Mouse (Mus musculus) ES-E14 (cell line): ENCODE measurements around the gene Dnajb1. TPM values are rescaled to one million over a fixed set of nuclear protein-coding genes. Genes with fewer than 3 reads are reported as not detected.

Experiments
- DNase-seq: peaks from one replicate; pipeline ENCODE4 v3.0.0-alpha.2; 2013; ENCODE audit warnings: low read depth, low spot score
- H3K27ac ChIP-seq: 2 replicates; pipeline ENCODE4 v1.5.1; 2012; ENCODE audit warnings: low read depth, mild to moderate bottlenecking, low read length, moderate library complexity, mixed read lengths; ENCODE audit not compliant: poor library complexity, insufficient read depth, severe bottlenecking
- H3K36me3 ChIP-seq: 2 replicates; pipeline ENCODE4 v1.6.1; 2012; ENCODE audit warnings: mild to moderate bottlenecking, low read length, moderate library complexity, mixed read lengths; ENCODE audit not compliant: control insufficient read depth, poor library complexity, insufficient read depth, severe bottlenecking
- H3K4me1 ChIP-seq, 2 experiments: fragments of 150-350 bp in 1 of 2; sonication (generic) in 1 of 2; 2 replicates each; pipeline ENCODE4 v1.6.1; 2012; ENCODE audit warnings: low read length in 2 of 2, mild to moderate bottlenecking in 1 of 2, mixed read lengths in 1 of 2; ENCODE audit not compliant: control insufficient read depth in 2 of 2, insufficient read depth in 2 of 2, poor library complexity in 1 of 2
- H3K4me3 ChIP-seq, 2 experiments: fragments of 150-350 bp in 1 of 2; sonication (generic) in 1 of 2; 2 replicates each; pipeline ENCODE4 v1.5.1; 2012; ENCODE audit warnings: low read length in 2 of 2, low read depth in 1 of 2, mild to moderate bottlenecking in 1 of 2, mixed read lengths in 1 of 2; ENCODE audit not compliant: insufficient read depth in 1 of 2, poor library complexity in 1 of 2, severe bottlenecking in 1 of 2
- H3K9ac ChIP-seq: 2 replicates; pipeline ENCODE4 v1.6.1; 2012; ENCODE audit warnings: low read depth, mild to moderate bottlenecking, low read length, mixed read lengths; ENCODE audit not compliant: poor library complexity, insufficient read depth, severe bottlenecking
- H3K9me3 ChIP-seq: fragments of 150-350 bp; sonication (generic); 2 replicates; pipeline ENCODE4 v1.6.1; 2012; ENCODE audit warnings: low read depth, mild to moderate bottlenecking, low read length; ENCODE audit not compliant: control insufficient read depth, insufficient read depth
- CHD2 ChIP-seq: IDR thresholded peaks from 2 replicates; pipeline ENCODE4 v1.6.1; 2014; ENCODE audit warnings: mild to moderate bottlenecking, low read depth, low read length, inconsistent platforms
- HCFC1 ChIP-seq: IDR thresholded peaks from 2 replicates; pipeline ENCODE4 v1.6.1; 2012; ENCODE audit warnings: low read length, inconsistent platforms, borderline replicate concordance; ENCODE audit not compliant: insufficient read depth
- MAFK ChIP-seq: IDR thresholded peaks from 2 replicates; pipeline ENCODE4 v1.6.1; 2014; ENCODE audit warnings: mild to moderate bottlenecking, low read depth, low read length, inconsistent platforms; ENCODE audit not compliant: insufficient read depth
- ZC3H11A ChIP-seq: IDR thresholded peaks from 2 replicates; pipeline ENCODE4 v1.6.1; 2012; ENCODE audit warnings: low read depth, mild to moderate bottlenecking, inconsistent platforms, low read length, borderline replicate concordance
- ZNF384 ChIP-seq: IDR thresholded peaks from 2 replicates; pipeline ENCODE4 v1.6.1; 2012; ENCODE audit warnings: low read depth, low read length, inconsistent platforms
- in situ Hi-C, 2 experiments: fragments of 600-800 bp; cut with MboI; formaldehyde crosslinking; loops; one replicate each; pipeline ENCODE4 v1.15.1; 2025; ENCODE audit warnings: low sequenced_read_pairs in 2 of 2, inconsistent platforms in 1 of 2; ENCODE audit not compliant: unreplicated experiment in 2 of 2
- total RNA-seq: library from RNA; depleted of rRNA; stranded (reverse); fragments of 300-350 nt; gene quantifications from 2 replicates; pipeline ENCODE4 v1.2.3, GENCODE M21; 2012

The Dnajb1 gene
- total RNA-seq, 1 experiment: 30.1 TPM

DNA sequence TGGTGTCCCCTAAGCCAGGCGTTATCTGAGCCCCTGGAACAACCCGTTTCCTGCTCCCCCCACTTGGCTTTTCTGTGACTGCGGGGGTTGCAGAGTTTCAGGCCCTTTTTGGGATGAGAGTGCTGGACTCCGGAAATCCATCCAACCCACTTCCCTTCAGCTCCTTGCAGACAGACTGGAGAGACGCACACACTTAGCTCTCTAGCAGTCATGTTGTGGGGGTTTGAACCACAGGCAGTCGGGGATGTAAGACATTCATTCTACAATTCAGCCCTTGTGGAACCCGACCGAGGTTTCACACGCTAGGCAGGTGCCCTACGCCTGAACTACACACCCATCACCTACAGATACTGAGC, 45.6 kb downstream of the Dnajb1 start:
- Histone ChIP-seq H3K36me3 (peaks cover 2% of the 10 kb centered on the region; the same call in 1 of the 2 replicates), H3K4me1 (peaks cover 4 to 10% of the 10 kb centered on the region in 2 experiments; a peak in 3 of 4 replicates), H3K9ac (peak overlapping the region; percentile 91; the same call in 1 of the 2 replicates), H3K27ac (peak overlapping the region; percentile 77; the same call in 1 of the 2 replicates), H3K9me3 (no peaks in the 10 kb centered on the region), H3K4me3 (peak overlapping the region; percentile 82 to 93)
- in situ Hi-C loops: no loop called here
- TF ChIP-seq CHD2: no peak
- no peak for TF ChIP-seq ZNF384
- TF ChIP-seq ZC3H11A: no peak
- no peak for TF ChIP-seq HCFC1
- TF ChIP-seq MAFK: no peak
- DNase-seq: no peak

- TF ChIP-seq ZNF384: no peak
- TF ChIP-seq MAFK: no peak
- Histone ChIP-seq H3K27ac (no peak overlapping the region), H3K9me3 (no peaks in the 10 kb centered on the region), H3K36me3 (peaks cover 2% of the 10 kb centered on the region; the same call in 1 of the 2 replicates), H3K4me1 (peaks cover 4 to 10% of the 10 kb centered on the region in 2 experiments; a peak in 3 of 4 replicates), H3K9ac (no peak overlapping the region), H3K4me3 (no peak overlapping the region)
- DNase-seq: no peak
- in situ Hi-C loops: no loop called here
Measured at GRCm38 (mm10) chr8:83654725-83655124, 46.7 kb downstream of the Dnajb1 start.

DNA sequence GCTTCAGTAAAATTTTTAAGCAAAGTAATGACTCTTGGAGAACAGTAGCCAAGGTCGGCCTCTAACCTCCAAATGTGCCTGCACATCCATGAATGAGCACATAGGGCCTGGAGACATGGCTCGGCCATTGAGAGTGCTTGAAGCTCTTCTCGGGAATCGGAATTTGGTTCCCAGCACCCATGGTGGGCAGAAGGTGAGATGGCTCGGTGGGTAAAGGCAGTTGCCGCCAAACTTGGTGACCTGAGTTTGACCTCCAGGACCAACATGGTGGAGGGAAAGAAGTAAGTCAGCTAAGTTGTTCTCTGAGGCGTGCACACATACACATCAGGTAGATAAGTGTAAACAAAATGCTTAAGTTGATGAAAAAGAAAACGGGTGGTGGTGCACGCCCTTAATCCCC, 48.0 kb downstream of the Dnajb1 start:
- Histone ChIP-seq H3K4me3 (no peak overlapping the region), H3K36me3 (peaks cover 2% of the 10 kb centered on the region; the same call in 1 of the 2 replicates), H3K27ac (no peak overlapping the region; the same call in 1 of the 2 replicates), H3K4me1 (peaks cover 4 to 17% of the 10 kb centered on the region in 2 experiments; a peak in 3 of 4 replicates), H3K9me3 (no peaks in the 10 kb centered on the region), H3K9ac (no peak overlapping the region)
- TF ChIP-seq ZC3H11A: no peak
- no peak for TF ChIP-seq CHD2
- no peak for TF ChIP-seq MAFK
- no peak for TF ChIP-seq HCFC1
- TF ChIP-seq ZNF384: no peak
- in situ Hi-C loops: no loop called here
- DNase-seq: no peak

DNA sequence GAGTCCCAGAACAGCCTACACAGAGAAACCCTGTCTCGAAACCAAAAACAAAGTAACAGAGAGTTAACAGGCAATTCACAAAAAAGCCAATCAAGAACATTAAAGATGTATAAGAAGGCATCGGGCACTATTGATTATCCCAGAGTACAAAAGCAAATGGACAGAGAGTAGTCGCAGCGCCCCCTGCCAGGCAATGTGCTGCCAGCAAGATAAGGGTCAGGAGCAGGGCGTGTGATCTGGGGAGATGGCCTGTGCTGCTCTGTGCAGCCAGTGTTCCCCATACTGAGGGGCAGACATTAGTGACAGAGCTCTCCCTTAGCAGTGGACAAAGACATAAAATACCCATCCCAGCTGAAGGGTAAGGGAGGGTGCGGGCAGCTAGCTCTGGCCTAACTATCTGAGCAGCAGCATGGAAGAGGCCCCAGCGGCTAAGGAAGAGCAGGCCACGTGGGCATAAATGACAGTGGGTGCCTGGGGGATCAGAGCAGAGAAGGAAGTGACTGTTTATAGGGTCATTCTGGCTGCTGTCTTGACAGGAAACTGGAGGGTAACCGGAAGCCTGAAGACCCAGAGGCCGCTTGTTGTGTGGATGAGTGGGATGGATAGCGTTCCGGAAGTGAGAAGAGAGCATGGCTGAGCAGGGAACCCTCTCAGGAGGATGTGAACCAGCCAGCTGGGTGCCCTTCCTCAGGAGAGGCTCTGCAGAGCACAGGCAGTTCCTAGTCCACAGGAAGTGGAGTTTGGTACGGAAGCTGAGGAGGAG, 48.7 kb downstream of the Dnajb1 start:
- TF ChIP-seq ZC3H11A (no peak), CHD2 (no peak), HCFC1 (no peak), ZNF384 (no peak)
- Histone ChIP-seq H3K4me3 (no peak overlapping the region), H3K27ac (peak overlapping the region; percentile 45; the same call in 1 of the 2 replicates), H3K36me3 (peaks cover 2% of the 10 kb centered on the region; the same call in 1 of the 2 replicates), H3K9ac (no peak overlapping the region), H3K9me3 (no peaks in the 10 kb centered on the region), H3K4me1 (peaks cover 3 to 23% of the 10 kb centered on the region in 2 experiments; a peak in 3 of 4 replicates)
- no peak for DNase-seq
- in situ Hi-C loops: no loop called here
